Mouse (Mus musculus) kidney, adult 11 months (tissue): Measurements from ENCODE around the gene Trip12.

Experiments
- DNase-seq: peaks from one replicate; pipeline ENCODE4 v3.0.0; 2022

Gene Trip12

GRCm38 (mm10) chr1:84777455-84777854 is 62.9 kb downstream of the Trip12 start:
- no peak for DNase-seq

- DNase-seq = no peak
Observed at GRCm38 (mm10) chr1:84758843-84759242, 81.5 kb downstream of the Trip12 start.

- DNase-seq = no peak
Observed at GRCm38 (mm10) chr1:84742156-84742555, 98.2 kb downstream of the Trip12 start.

- no peak for DNase-seq
Observed at GRCm38 (mm10) chr1:84740080-84740479, 100.2 kb downstream of the Trip12 start.

- DNase-seq = no peak
Observed at GRCm38 (mm10) chr1:84737097-84737496, 103.2 kb downstream of the Trip12 start.

GRCm38 (mm10) chr1:84733799-84734198 is 106.5 kb downstream of the Trip12 start:
- no peak for DNase-seq

GRCm38 (mm10) chr1:84731763-84732162 is 108.6 kb downstream of the Trip12 start:
- no peak for DNase-seq

- no peak for DNase-seq
Observed at GRCm38 (mm10) chr1:84722841-84723240, 117.5 kb downstream of the Trip12 start.

GRCm38 (mm10) chr1:84722371-84722770 is 117.9 kb downstream of the Trip12 start:
- DNase-seq = no peak

GRCm38 (mm10) chr1:84721942-84722341 is 118.4 kb downstream of the Trip12 start:
- DNase-seq = no peak

- no peak for DNase-seq
Observed at GRCm38 (mm10) chr1:84709810-84710785, 130.2 kb downstream of the Trip12 start.

GRCm38 (mm10) chr1:84709406-84709805 is 130.9 kb downstream of the Trip12 start:
- DNase-seq = no peak

GRCm38 (mm10) chr1:84700254-84700653 is 140.1 kb downstream of the Trip12 start:
- no peak for DNase-seq

GRCm38 (mm10) chr1:84697136-84697535 is 143.2 kb downstream of the Trip12 start:
- DNase-seq = no peak

- peak; percentile 34 for DNase-seq
Observed at GRCm38 (mm10) chr1:84695517-84696411, 144.6 kb downstream of the Trip12 start, which contains the start of gene Dner. Gene Dner (minus strand): TSS chr1:84696221.

- DNase-seq = no peak
Observed at GRCm38 (mm10) chr1:84694688-84695474, 145.4 kb downstream of the Trip12 start.

GRCm38 (mm10) chr1:84677910-84678309 is 162.4 kb downstream of the Trip12 start:
- DNase-seq = no peak
